Mouse (Mus musculus) liver, embryonic 14.5 days (tissue): ENCODE results near the gene Tusc2. TPM values are rescaled to one million over a fixed set of nuclear protein-coding genes. Genes with fewer than 3 reads are reported as not detected.

ENCODE experiments used
- ATAC-seq: fragments of 200-750 bp; cut with Nextera tagmentation; 2 replicates; pipeline ENCODE4 v1.8.0; 2017; ENCODE audit warnings: moderate number of reproducible peaks, mild to moderate bottlenecking, moderate library complexity; ENCODE audit not compliant: insufficient read depth
- DNase-seq, 3 experiments: peaks; one replicate each; pipeline ENCODE4 v3.0.0-alpha.2; 2012 to 2013; ENCODE audit warnings: low read depth in 3 of 3, low spot score in 3 of 3
- H3K27ac ChIP-seq: fragments of 300-500 bp; sonication (generic); 2 replicates; pipeline ENCODE4 v1.5.1; 2014; ENCODE audit warnings: moderate library complexity, mild to moderate bottlenecking, control low read depth, inconsistent platforms
- H3K27me3 ChIP-seq: fragments of 300-500 bp; sonication (generic); 2 replicates; pipeline ENCODE4 v1.6.1; 2014; ENCODE audit warnings: mild to moderate bottlenecking, low read length, moderate library complexity; ENCODE audit not compliant: control insufficient read depth, insufficient read depth
- H3K36me3 ChIP-seq: fragments of 300-500 bp; sonication (generic); replicated peaks from 2 replicates; pipeline ENCODE4 v1.6.1; 2014; ENCODE audit warnings: low read depth; ENCODE audit not compliant: control insufficient read depth, insufficient read depth
- H3K4me1 ChIP-seq, 2 experiments: fragments of 200-500 bp in 1 of 2; fragments of 300-500 bp in 1 of 2; sonication (generic) in 1 of 2; replicated peaks; 2 replicates each; pipeline ENCODE4 v1.6.1; 2012 to 2014; ENCODE audit warnings: antibody characterized with exemption in 1 of 2, inconsistent platforms in 1 of 2, low read length in 1 of 2; ENCODE audit not compliant: control insufficient read depth in 2 of 2, insufficient read depth in 2 of 2
- H3K4me2 ChIP-seq: fragments of 300-500 bp; sonication (generic); 2 replicates; pipeline ENCODE4 v1.6.1; 2014; ENCODE audit warnings: low read depth, mild to moderate bottlenecking, control low read depth, moderate library complexity
- H3K4me3 ChIP-seq, 2 experiments: fragments of 200-500 bp in 1 of 2; fragments of 300-500 bp in 1 of 2; sonication (generic) in 1 of 2; 2 replicates each; pipeline ENCODE4 v1.5.1; 2012 to 2014; ENCODE audit warnings: low read depth in 2 of 2, low read length in 2 of 2, mild to moderate bottlenecking in 2 of 2, control low read depth in 1 of 2, inconsistent platforms in 1 of 2, moderate library complexity in 1 of 2; ENCODE audit not compliant: insufficient read depth in 1 of 2
- H3K9ac ChIP-seq: fragments of 300-500 bp; sonication (generic); replicated peaks from 2 replicates; pipeline ENCODE4 v1.6.1; 2014; ENCODE audit warnings: mild to moderate bottlenecking, control low read depth, moderate library complexity
- H3K9me3 ChIP-seq: fragments of 300-500 bp; sonication (generic); 2 replicates; pipeline ENCODE4 v1.6.1; 2016; ENCODE audit warnings: low read length, mixed read lengths; ENCODE audit not compliant: control insufficient read depth
- CTCF ChIP-seq: IDR thresholded peaks from 2 replicates; pipeline ENCODE4 v1.5.1; 2016; ENCODE audit warnings: antibody characterized with exemption, low read depth, control low read depth
- EP300 ChIP-seq: IDR thresholded peaks from 2 replicates; pipeline ENCODE4 v1.6.1; 2016; ENCODE audit warnings: antibody characterized with exemption, low read depth
- WGBS: fragments of 180-500 bp; shearing (Covaris S2); extraction: QIAGEN DNeasy Blood & Tissue Kit; methylation state at CpG from one replicate; pipeline ENCODE4 v1.1.7; 2014; ENCODE audit not compliant: insufficient replicate concordance; 5-methylcytosine and 5-hydroxymethylcytosine counted together
- polyA plus RNA-seq, 2 experiments: library from polyadenylated mRNA; depleted of rRNA in 1 of 2; stranded (reverse) in 1 of 2; unstranded in 1 of 2; fragments of >200 nt; fragmentation: Nextera tagmentation in 1 of 2; extraction: Ambion mirVana in 1 of 2; gene quantifications; 2 replicates each; pipeline versions ENCODE4 v1.2.1 to v1.2.3; 2012 to 2014

Gene Tusc2
- polyA plus RNA-seq, 2 experiments = 22.6 to 39.7 TPM

- Histone ChIP-seq H3K9ac (peak within 1 kb of the TSS; percentile 92), H3K36me3 (no peaks in the 10 kb centered on the region; the same call in 1 of the 2 replicates), H3K27me3 (no peaks in the 10 kb centered on the region), H3K4me3 (peak within 1 kb of the TSS; percentile 72 to 86), H3K9me3 (no peaks in the 10 kb centered on the region), H3K4me1 (peaks cover 25 to 39% of the 10 kb centered on the region in 2 experiments), H3K4me2 (peak within 1 kb of the TSS; percentile 100), H3K27ac (peak within 1 kb of the TSS; percentile 96)
- WGBS = 1% methylated on average over 32 of the region's 32 CpGs
- TF ChIP-seq EP300 = peak; percentile 11; the same call in 1 of the 2 replicates
- no peak for TF ChIP-seq CTCF
- DNase-seq = peak; percentile 82 to 87 (median 84)
- peak; percentile 79 for ATAC-seq
Observed at GRCm38 (mm10) chr9:107580501-107581317, 17.7 kb downstream of the Tusc2 start, which contains the start of gene Hyal3. Hyal3 (plus strand) TSS chr9:107580818.

GRCm38 (mm10) chr9:107581584-107581983, 18.5 kb downstream of the Tusc2 start:
- H3K4me3 ChIP-seq = peak overlapping the region; percentile 72 to 86
- ATAC-seq (no peak), DNase-seq (no peak)
- H3K4me2 ChIP-seq = peak overlapping the region; percentile 100
- H3K4me1 ChIP-seq = peaks cover 27 to 38% of the 10 kb centered on the region in 2 experiments
- TF ChIP-seq EP300 = no peak
- TF ChIP-seq CTCF = no peak
- H3K9ac ChIP-seq = peak overlapping the region; percentile 92
- H3K9me3 ChIP-seq = no peaks in the 10 kb centered on the region
- H3K27me3 ChIP-seq = no peaks in the 10 kb centered on the region
- peak overlapping the region; percentile 96 for H3K27ac ChIP-seq
- WGBS = 30% methylated on average over 4 of the region's 4 CpGs
- H3K36me3 ChIP-seq = no peaks in the 10 kb centered on the region; the same call in 1 of the 2 replicates

- Histone ChIP-seq H3K9ac (no peak overlapping the region), H3K4me2 (peak overlapping the region; percentile 100), H3K4me3 (no peak overlapping the region; a peak in 1 of 4 replicates), H3K36me3 (no peaks in the 10 kb centered on the region; the same call in 1 of the 2 replicates), H3K27me3 (no peaks in the 10 kb centered on the region), H3K9me3 (no peaks in the 10 kb centered on the region), H3K27ac (peak overlapping the region; percentile 96), H3K4me1 (peaks cover 23 to 33% of the 10 kb centered on the region in 2 experiments)
- TF ChIP-seq EP300 = no peak
- no peak for TF ChIP-seq CTCF
- no peak for DNase-seq
- ATAC-seq = no peak
- WGBS = 83% methylated on average over 7 of the region's 7 CpGs
Observed at GRCm38 (mm10) chr9:107582509-107583062, 19.5 kb downstream of the Tusc2 start.

GRCm38 (mm10) chr9:107583174-107583573, 20.1 kb downstream of the Tusc2 start:
- WGBS = 84% methylated on average over 14 of the region's 14 CpGs

GRCm38 (mm10) chr9:107586504-107586903, 23.4 kb downstream of the Tusc2 start:
- DNase-seq (no peak), ATAC-seq (no peak)
- Histone ChIP-seq H3K9ac (peak overlapping the region; percentile 91), H3K9me3 (no peaks in the 10 kb centered on the region), H3K4me2 (peak overlapping the region; percentile 76), H3K4me1 (peaks cover 32 to 39% of the 10 kb centered on the region in 2 experiments), H3K36me3 (peaks cover 29% of the 10 kb centered on the region), H3K4me3 (peak overlapping the region; percentile 56 to 98), H3K27me3 (no peaks in the 10 kb centered on the region), H3K27ac (peak overlapping the region; percentile 99)
- WGBS = 80% methylated on average over 5 of the region's 5 CpGs
- TF ChIP-seq CTCF (no peak), EP300 (no peak)

More at GRCm38 (mm10) chr9:107583174-107583573, 20.1 kb downstream of the Tusc2 start:
- no peak overlapping the region for H3K4me3 ChIP-seq
- ATAC-seq = no peak
- no peak overlapping the region for H3K27ac ChIP-seq
- peaks cover 22 to 33% of the 10 kb centered on the region in 2 experiments for H3K4me1 ChIP-seq
- H3K36me3 ChIP-seq = no peaks in the 10 kb centered on the region; the same call in 1 of the 2 replicates
- no peak overlapping the region for H3K9ac ChIP-seq
- H3K9me3 ChIP-seq = no peaks in the 10 kb centered on the region
- TF ChIP-seq CTCF (no peak), EP300 (no peak)
- no peak overlapping the region for H3K4me2 ChIP-seq
- no peaks in the 10 kb centered on the region for H3K27me3 ChIP-seq
- DNase-seq = no peak
